Mouse (Mus musculus): ENCODE measurements at regions not wholly inside any gene's neighbourhood (a gene's known extent, or its start where the extent isn't known, plus 50 kb on each side); places are given as distances from the start of the nearest gene placed in this dataset.

DNA sequence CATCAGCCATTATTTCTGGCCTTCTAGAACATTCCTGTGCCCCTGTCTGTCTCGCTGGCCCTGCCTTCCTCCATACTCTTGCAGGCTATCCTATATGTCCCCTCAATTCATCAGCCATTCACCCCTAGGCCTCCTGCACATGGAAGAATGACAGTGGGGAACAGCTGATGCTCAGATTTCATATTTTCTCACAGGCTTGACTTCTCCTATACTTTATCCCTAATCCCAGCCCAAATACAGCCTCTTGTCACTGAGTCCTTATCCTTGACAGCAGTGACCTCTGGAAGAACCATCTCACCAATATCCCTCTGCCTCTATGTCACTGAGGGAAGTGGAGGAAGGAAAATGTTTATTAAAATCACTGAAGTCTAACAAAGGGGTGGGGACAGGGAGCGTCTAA is 341.4 kb downstream of the Tns1 start:
- no peak for TF ChIP-seq CTCF (IDR thresholded peaks at IDR 0.05; ENCODE audit: control insufficient read depth, insufficient read depth, insufficient read length)
- TF ChIP-seq USF1 (IDR thresholded peaks at IDR 0.05; ENCODE audit: low read depth) = no peak
- no peak for TF ChIP-seq MYOD1 (IDR thresholded peaks at IDR 0.05; ENCODE audit: control insufficient read depth, insufficient read length, low read depth)
- no peak for TF ChIP-seq MAX (IDR thresholded peaks at IDR 0.05)
- TF ChIP-seq CEBPB (IDR thresholded peaks at IDR 0.05; ENCODE audit: low read depth) = no peak
- no peak for TF ChIP-seq FOSL1 (IDR thresholded peaks at IDR 0.05; ENCODE audit: insufficient read depth, low read length, poor library complexity, severe bottlenecking)

Measured in C2C12 (cell line).